Mouse (Mus musculus): ENCODE results near the gene Gde1. TPM values are rescaled to one million over a fixed set of nuclear protein-coding genes. Genes with fewer than 3 reads are reported as not detected.

Gene Gde1
- polyA plus RNA-seq (2014; fragmentation: Illumina TruSeq; extraction: RNeasy Lipid Tissue Mini Kit (QIAGEN cat#74804)), result 93.6 TPM

GRCm38 (mm10) chr7:118705101-118705961, at the start of gene Gde1:
Gene Gde1 (minus strand): TSS chr7:118705778.

GRCm38 (mm10) chr7:118739975-118740531, 34.5 kb upstream of the Gde1 start, which contains the start of gene Vps35l:
Gene Vps35l (plus strand): TSS chr7:118740226.

GRCm38 (mm10) chr7:118712228-118713173, 6.9 kb upstream of the Gde1 start, which contains the start of gene Ccp110:
Gene Ccp110 (plus strand): TSS chr7:118712552.

Other genes with a start within 250 kb of the Gde1 start
- 51.4 TPM for gene Itpripl2, start 213.8 kb downstream of the Gde1 start, polyA plus RNA-seq (2014; fragmentation: Illumina TruSeq; extraction: RNeasy Lipid Tissue Mini Kit (QIAGEN cat#74804))
- gene Coq7, start 172.4 kb downstream of the Gde1 start, polyA plus RNA-seq (2014; fragmentation: Illumina TruSeq; extraction: RNeasy Lipid Tissue Mini Kit (QIAGEN cat#74804)), result 5.3 TPM
- 0.63 TPM for gene Tmc7, start 121.0 kb downstream of the Gde1 start, polyA plus RNA-seq (2014; fragmentation: Illumina TruSeq; extraction: RNeasy Lipid Tissue Mini Kit (QIAGEN cat#74804))
- gene Tmc5, start 108.5 kb downstream of the Gde1 start, polyA plus RNA-seq (2014; fragmentation: Illumina TruSeq; extraction: RNeasy Lipid Tissue Mini Kit (QIAGEN cat#74804)), result 5.6 TPM
- gene Ccp110, start 6.8 kb upstream of the Gde1 start, polyA plus RNA-seq (2014; fragmentation: Illumina TruSeq; extraction: RNeasy Lipid Tissue Mini Kit (QIAGEN cat#74804)), result 34.5 TPM
- gene Vps35l, start 34.4 kb upstream of the Gde1 start, polyA plus RNA-seq (2014; fragmentation: Illumina TruSeq; extraction: RNeasy Lipid Tissue Mini Kit (QIAGEN cat#74804)), result 16.9 TPM
- 2.9 TPM for gene Iqck, start 150.0 kb upstream of the Gde1 start, polyA plus RNA-seq (2014; fragmentation: Illumina TruSeq; extraction: RNeasy Lipid Tissue Mini Kit (QIAGEN cat#74804))
- gene Knop1, start 150.5 kb upstream of the Gde1 start, polyA plus RNA-seq (2014; fragmentation: Illumina TruSeq; extraction: RNeasy Lipid Tissue Mini Kit (QIAGEN cat#74804)), result 71.2 TPM